Mouse (Mus musculus): ENCODE measurements around the gene Rngtt. TPM values are rescaled to one million over a fixed set of nuclear protein-coding genes. Genes with fewer than 3 reads are reported as not detected.

The Rngtt gene
- polyA plus RNA-seq (2014; fragmentation: Nextera tagmentation; extraction: Ambion mirVana), result 23.9 and 30.5 TPM in 2 replicates

DNA sequence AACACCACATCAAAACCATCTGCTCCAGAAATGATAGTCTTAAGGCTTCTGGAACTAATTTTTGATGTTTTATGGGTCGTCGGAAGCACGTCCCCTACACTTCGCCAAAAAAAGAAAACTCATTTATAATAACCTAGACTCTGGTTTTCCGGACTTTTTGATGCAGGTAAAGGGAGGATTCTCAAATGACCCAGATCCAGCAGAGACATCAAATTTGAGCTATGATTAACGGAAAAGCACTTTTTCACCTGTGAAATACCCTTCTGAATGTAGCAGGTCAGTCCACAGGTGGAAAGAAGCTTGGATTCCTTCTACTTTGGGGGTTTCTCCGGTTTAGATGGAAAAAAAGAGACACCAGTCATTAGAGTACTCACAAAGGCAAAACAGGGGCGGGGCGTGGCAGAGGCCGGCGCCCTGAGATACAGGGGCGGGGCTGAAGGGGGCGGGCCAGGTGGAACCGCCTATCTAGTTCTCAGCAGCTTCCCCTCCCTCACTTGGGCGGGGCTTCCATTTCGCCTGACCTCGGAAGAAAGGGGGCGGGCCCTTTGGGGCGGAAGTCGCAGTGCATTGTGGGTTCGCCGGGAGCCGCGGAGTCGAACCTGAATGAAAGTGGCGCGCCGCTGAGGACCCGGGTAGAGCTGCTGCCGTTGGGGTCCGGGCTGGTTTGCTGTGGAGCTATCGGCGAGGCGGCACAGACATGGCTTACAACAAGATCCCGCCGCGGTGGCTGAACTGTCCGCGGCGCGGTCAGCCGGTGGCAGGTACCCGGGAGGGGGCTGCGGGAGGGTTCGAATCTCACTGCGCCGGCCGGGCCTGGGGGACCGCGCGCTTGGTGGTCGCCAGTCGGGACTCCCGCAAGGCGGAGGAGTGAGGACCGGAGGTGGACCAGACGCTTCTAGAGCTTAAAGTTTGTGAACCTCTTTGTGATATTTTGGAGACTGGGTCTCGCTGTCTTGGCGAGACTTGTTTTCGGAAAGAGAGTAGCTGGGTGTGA is at the start of gene Rngtt:
TSS of gene Rngtt (plus strand) at position 548 of the 994 bp plus-strand sequence.
- peak within 1 kb of the TSS; percentile 73; the same call in 1 of the 2 replicates for H3K27ac ChIP-seq (replicated peaks; ENCODE audit: low read depth, low read length)
- DNase-seq, result peak; percentile 97
- H3K9me3 ChIP-seq (ENCODE audit: control insufficient read depth, low read length), result no peaks in the 10 kb centered on the region
- H3K27me3 ChIP-seq (ENCODE audit: control insufficient read depth, insufficient read depth, low read length), result no peaks in the 10 kb centered on the region
- H3K9ac ChIP-seq (replicated peaks; ENCODE audit: low read length), result peak within 1 kb of the TSS; percentile 71
- 4% methylated on average over 60 of the region's 60 CpGs for WGBS
- peak within 1 kb of the TSS; percentile 85 for H3K4me2 ChIP-seq (ENCODE audit: low read length)
- peaks cover 5% of the 10 kb centered on the region; the same call in 1 of the 2 replicates for H3K4me1 ChIP-seq (ENCODE audit: control insufficient read depth, insufficient read depth, low read length)
- peak; percentile 95 for ATAC-seq (ENCODE audit: low FRiP score, low TSS enrichment)
- H3K36me3 ChIP-seq (ENCODE audit: control insufficient read depth, insufficient read depth, low read length), result no peaks in the 10 kb centered on the region
- peak within 1 kb of the TSS; percentile 77 for H3K4me3 ChIP-seq (replicated peaks; ENCODE audit: low read depth, low read length)

DNA sequence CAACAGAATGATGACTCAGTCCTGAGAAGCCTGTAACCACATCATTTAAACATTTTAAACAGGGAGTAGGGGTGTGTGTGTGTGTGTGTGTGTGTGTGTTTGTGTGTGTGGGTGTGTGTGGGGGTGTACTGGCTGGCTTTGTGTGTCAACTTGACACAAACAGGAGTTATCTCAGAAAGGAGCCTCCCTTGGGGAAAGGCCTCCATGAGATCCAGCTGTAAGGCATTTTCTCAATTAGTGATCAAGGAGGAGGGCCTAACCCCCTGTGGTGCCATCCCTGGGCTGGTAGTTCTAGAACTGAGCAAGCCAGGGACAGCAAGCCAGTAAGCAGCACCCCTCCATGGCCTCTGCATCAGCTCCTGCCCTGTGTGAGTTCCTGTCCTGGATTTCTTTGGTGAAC is 49.8 kb upstream of the Rngtt start:
- Histone ChIP-seq H3K9ac (replicated peaks; ENCODE audit: low read length) (no peak overlapping the region), H3K27me3 (ENCODE audit: control insufficient read depth, insufficient read depth, low read length) (no peaks in the 10 kb centered on the region), H3K9me3 (ENCODE audit: control insufficient read depth, low read length) (no peaks in the 10 kb centered on the region), H3K4me3 (replicated peaks; ENCODE audit: low read depth, low read length) (no peak overlapping the region), H3K36me3 (ENCODE audit: control insufficient read depth, insufficient read depth, low read length) (no peaks in the 10 kb centered on the region), H3K4me1 (ENCODE audit: control insufficient read depth, insufficient read depth, low read length) (no peaks in the 10 kb centered on the region), H3K27ac (replicated peaks; ENCODE audit: low read depth, low read length) (no peak overlapping the region), H3K4me2 (ENCODE audit: low read length) (no peak overlapping the region)
- DNase-seq, result no peak
- no peak for ATAC-seq (ENCODE audit: low FRiP score, low TSS enrichment)

GRCm38 (mm10) chr4:33261311-33261753 is 48.8 kb upstream of the Rngtt start:
- no peak overlapping the region for H3K4me3 ChIP-seq (replicated peaks; ENCODE audit: low read depth, low read length)
- no peak overlapping the region for H3K4me2 ChIP-seq (ENCODE audit: low read length)
- H3K4me1 ChIP-seq (ENCODE audit: control insufficient read depth, insufficient read depth, low read length), result no peaks in the 10 kb centered on the region
- ATAC-seq (ENCODE audit: low FRiP score, low TSS enrichment) (no peak), DNase-seq (peak; percentile 22)
- H3K9ac ChIP-seq (replicated peaks; ENCODE audit: low read length), result no peak overlapping the region
- WGBS, result 80% methylated on average over 7 of the region's 7 CpGs
- no peaks in the 10 kb centered on the region for H3K36me3 ChIP-seq (ENCODE audit: control insufficient read depth, insufficient read depth, low read length)
- no peaks in the 10 kb centered on the region for H3K9me3 ChIP-seq (ENCODE audit: control insufficient read depth, low read length)
- H3K27ac ChIP-seq (replicated peaks; ENCODE audit: low read depth, low read length), result no peak overlapping the region
- H3K27me3 ChIP-seq (ENCODE audit: control insufficient read depth, insufficient read depth, low read length), result no peaks in the 10 kb centered on the region

- H3K9ac ChIP-seq (replicated peaks; ENCODE audit: low read length), result no peak overlapping the region
- H3K9me3 ChIP-seq (ENCODE audit: control insufficient read depth, low read length), result no peaks in the 10 kb centered on the region
- DNase-seq (no peak), ATAC-seq (ENCODE audit: low FRiP score, low TSS enrichment) (no peak)
- H3K4me3 ChIP-seq (replicated peaks; ENCODE audit: low read depth, low read length), result no peak overlapping the region
- H3K4me2 ChIP-seq (ENCODE audit: low read length), result no peak overlapping the region
- no peaks in the 10 kb centered on the region for H3K36me3 ChIP-seq (ENCODE audit: control insufficient read depth, insufficient read depth, low read length)
- no peak overlapping the region for H3K27ac ChIP-seq (replicated peaks; ENCODE audit: low read depth, low read length)
- H3K4me1 ChIP-seq (ENCODE audit: control insufficient read depth, insufficient read depth, low read length), result no peaks in the 10 kb centered on the region
- WGBS, result 77% methylated on average over 1 of the region's 1 CpGs
- H3K27me3 ChIP-seq (ENCODE audit: control insufficient read depth, insufficient read depth, low read length), result no peaks in the 10 kb centered on the region
Measured at GRCm38 (mm10) chr4:33262897-33263296, 47.2 kb upstream of the Rngtt start.

- WGBS, result 91% methylated on average over 11 of the region's 11 CpGs
- Histone ChIP-seq H3K9me3 (ENCODE audit: control insufficient read depth, low read length) (no peaks in the 10 kb centered on the region), H3K27ac (replicated peaks; ENCODE audit: low read depth, low read length) (no peak overlapping the region), H3K4me2 (ENCODE audit: low read length) (no peak overlapping the region), H3K27me3 (ENCODE audit: control insufficient read depth, insufficient read depth, low read length) (no peaks in the 10 kb centered on the region), H3K4me1 (ENCODE audit: control insufficient read depth, insufficient read depth, low read length) (no peaks in the 10 kb centered on the region), H3K36me3 (ENCODE audit: control insufficient read depth, insufficient read depth, low read length) (no peaks in the 10 kb centered on the region), H3K4me3 (replicated peaks; ENCODE audit: low read depth, low read length) (no peak overlapping the region), H3K9ac (replicated peaks; ENCODE audit: low read length) (no peak overlapping the region)
- ATAC-seq (ENCODE audit: low FRiP score, low TSS enrichment) (no peak), DNase-seq (no peak)
Measured at GRCm38 (mm10) chr4:33264979-33265726, 45.0 kb upstream of the Rngtt start.

GRCm38 (mm10) chr4:33270386-33271314 is 39.5 kb upstream of the Rngtt start:
- H3K9me3 ChIP-seq (ENCODE audit: control insufficient read depth, low read length), result no peaks in the 10 kb centered on the region
- no peaks in the 10 kb centered on the region for H3K36me3 ChIP-seq (ENCODE audit: control insufficient read depth, insufficient read depth, low read length)
- H3K27me3 ChIP-seq (ENCODE audit: control insufficient read depth, insufficient read depth, low read length), result no peaks in the 10 kb centered on the region
- H3K4me3 ChIP-seq (replicated peaks; ENCODE audit: low read depth, low read length), result no peak overlapping the region
- no peak for ATAC-seq (ENCODE audit: low FRiP score, low TSS enrichment)
- H3K9ac ChIP-seq (replicated peaks; ENCODE audit: low read length), result no peak overlapping the region
- H3K27ac ChIP-seq (replicated peaks; ENCODE audit: low read depth, low read length), result no peak overlapping the region
- no peaks in the 10 kb centered on the region for H3K4me1 ChIP-seq (ENCODE audit: control insufficient read depth, insufficient read depth, low read length)
- no peak for DNase-seq
- WGBS, result 85% methylated on average over 11 of the region's 11 CpGs
- H3K4me2 ChIP-seq (ENCODE audit: low read length), result no peak overlapping the region

DNA sequence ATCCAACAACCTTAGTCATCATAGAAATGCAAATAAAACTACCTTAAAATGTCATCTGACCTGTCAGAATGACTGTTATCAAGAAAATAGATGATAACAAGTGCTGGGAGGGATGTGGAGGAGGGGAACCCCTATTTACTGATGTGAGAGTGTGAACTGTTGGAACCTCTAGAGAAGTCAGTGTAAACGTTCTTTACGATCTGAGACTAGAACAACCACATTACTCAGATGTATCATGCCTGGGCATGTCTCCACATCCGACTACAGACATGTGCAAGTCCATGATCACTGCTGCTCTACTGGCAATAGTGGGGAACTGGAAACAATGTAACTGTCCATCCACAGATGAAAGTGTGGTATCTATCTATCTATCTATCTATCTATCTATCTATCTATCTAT is 36.7 kb upstream of the Rngtt start:
- H3K9me3 ChIP-seq (ENCODE audit: control insufficient read depth, low read length), result no peaks in the 10 kb centered on the region
- no peak for ATAC-seq (ENCODE audit: low FRiP score, low TSS enrichment)
- WGBS, result 87% methylated on average over 3 of the region's 3 CpGs
- H3K4me3 ChIP-seq (replicated peaks; ENCODE audit: low read depth, low read length), result no peak overlapping the region
- H3K4me2 ChIP-seq (ENCODE audit: low read length), result no peak overlapping the region
- no peaks in the 10 kb centered on the region for H3K4me1 ChIP-seq (ENCODE audit: control insufficient read depth, insufficient read depth, low read length)
- no peaks in the 10 kb centered on the region for H3K27me3 ChIP-seq (ENCODE audit: control insufficient read depth, insufficient read depth, low read length)
- H3K9ac ChIP-seq (replicated peaks; ENCODE audit: low read length), result no peak overlapping the region
- DNase-seq, result no peak
- no peaks in the 10 kb centered on the region for H3K36me3 ChIP-seq (ENCODE audit: control insufficient read depth, insufficient read depth, low read length)
- no peak overlapping the region for H3K27ac ChIP-seq (replicated peaks; ENCODE audit: low read depth, low read length)
